ENCODE assay signal across 18 mouse cellular contexts in genomic region chr9:118914589-118914988, GRCm38 (mm10). TPM values are rescaled to one million over a fixed set of nuclear protein-coding genes. Genes with fewer than 3 reads are reported as not detected.
DNase-seq lines count a peak whose midpoint lies in the region; ATAC-seq and TF ChIP-seq lines count a peak whose summit lies in the region.
"Had no signal": no experiment of that assay in that cellular context is flagged by ENCODE, and none has a peak within 500 bp of the region (broad histone marks: within the 10 kb centered on the region; RNA-seq: fewer than 3 reads in every experiment).

No protein-coding gene starts in this region.

- peak overlapping the region; percentile 43; the same call in 1 of the 2 replicates for H3K27ac ChIP-seq in intestine, embryonic 14.5 days (ENCODE audit: low read depth)
- H3K27ac ChIP-seq in intestine, postnatal 0 days (ENCODE audit: low read depth, low read length) = no peak overlapping the region
- peak overlapping the region; percentile 54; the same call in 1 of the 2 replicates for H3K27ac ChIP-seq in neural tube, embryonic 13.5 days (replicated peaks)
- no peak overlapping the region for H3K27ac ChIP-seq in intestine, embryonic 16.5 days (ENCODE audit: low read length)
- peak overlapping the region; percentile 23; the same call in 1 of the 2 replicates for H3K27ac ChIP-seq in stomach, embryonic 16.5 days (ENCODE audit: low read length)
- H3K27ac ChIP-seq: heart, adult 2 months; heart, embryonic 15.5 days; midbrain, embryonic 10.5 days had no signal

- peak overlapping the region; percentile 29; the same call in 1 of the 2 replicates for H3K4me2 ChIP-seq in intestine, embryonic 14.5 days (ENCODE audit: low read length)
- H3K4me2 ChIP-seq in intestine, postnatal 0 days (replicated peaks; ENCODE audit: low read depth) = no peak overlapping the region
- no peak overlapping the region for H3K4me2 ChIP-seq in neural tube, embryonic 13.5 days
- H3K4me2 ChIP-seq in intestine, embryonic 16.5 days (ENCODE audit: low read depth, low read length) = no peak overlapping the region
- H3K4me2 ChIP-seq in stomach, embryonic 16.5 days (ENCODE audit: low read depth, low read length) = peak overlapping the region; percentile 34; the same call in 1 of the 2 replicates
- H3K4me2 ChIP-seq: heart, embryonic 15.5 days had no signal

- H3K27me3 ChIP-seq in intestine, embryonic 14.5 days (replicated peaks; ENCODE audit: control insufficient read depth, insufficient read depth, low read length) = no peaks in the 10 kb centered on the region
- H3K27me3 ChIP-seq in intestine, postnatal 0 days (replicated peaks; ENCODE audit: control insufficient read depth, insufficient read depth, low read length) = no peaks in the 10 kb centered on the region
- H3K27me3 ChIP-seq in neural tube, embryonic 13.5 days = 0 out of 2 replicates have a peak, but pooled peaks cover 4% of the 10 kb centered on the region
- H3K27me3 ChIP-seq in intestine, embryonic 16.5 days (replicated peaks; ENCODE audit: control insufficient read depth, insufficient read depth, low read length) = no peaks in the 10 kb centered on the region
- no peaks in the 10 kb centered on the region for H3K27me3 ChIP-seq in stomach, embryonic 16.5 days (ENCODE audit: control insufficient read depth, insufficient read depth, low read length)
- H3K27me3 ChIP-seq: heart, embryonic 15.5 days had no signal

- H3K4me3 ChIP-seq in intestine, embryonic 14.5 days (ENCODE audit: low read depth, low read length) = no peak overlapping the region
- no peak overlapping the region for H3K4me3 ChIP-seq in intestine, postnatal 0 days (ENCODE audit: low read depth, low read length)
- H3K4me3 ChIP-seq in neural tube, embryonic 13.5 days = no peak overlapping the region
- no peak overlapping the region for H3K4me3 ChIP-seq in intestine, embryonic 16.5 days (ENCODE audit: low read length)
- no peak overlapping the region for H3K4me3 ChIP-seq in stomach, embryonic 16.5 days (replicated peaks; ENCODE audit: low read length)
- H3K4me3 ChIP-seq: heart, adult 2 months; heart, embryonic 15.5 days; midbrain, embryonic 10.5 days had no signal

- H3K4me1 ChIP-seq in intestine, embryonic 14.5 days (replicated peaks; ENCODE audit: control insufficient read depth, insufficient read depth, low read length) = 0 out of 2 replicates have a peak, but pooled peaks cover 10% of the 10 kb centered on the region
- H3K4me1 ChIP-seq in intestine, postnatal 0 days (replicated peaks; ENCODE audit: control insufficient read depth, insufficient read depth, low read length) = no peaks in the 10 kb centered on the region
- peaks cover 13% of the 10 kb centered on the region for H3K4me1 ChIP-seq in neural tube, embryonic 13.5 days (replicated peaks)
- H3K4me1 ChIP-seq in intestine, embryonic 16.5 days (ENCODE audit: control insufficient read depth, insufficient read depth, low read length) = 0 out of 2 replicates have a peak, but pooled peaks cover 4% of the 10 kb centered on the region
- H3K4me1 ChIP-seq in stomach, embryonic 16.5 days (ENCODE audit: control insufficient read depth, insufficient read depth, low read length) = peaks cover 6% of the 10 kb centered on the region
- H3K4me1 ChIP-seq: heart, embryonic 15.5 days had no signal

- H3K36me3 ChIP-seq in intestine, embryonic 14.5 days (ENCODE audit: control insufficient read depth, insufficient read depth, low read length) = no peaks in the 10 kb centered on the region
- H3K36me3 ChIP-seq in intestine, postnatal 0 days (ENCODE audit: control insufficient read depth, insufficient read depth) = no peaks in the 10 kb centered on the region
- no peaks in the 10 kb centered on the region for H3K36me3 ChIP-seq in neural tube, embryonic 13.5 days
- H3K36me3 ChIP-seq in intestine, embryonic 16.5 days (ENCODE audit: control insufficient read depth, insufficient read depth, low read length) = no peaks in the 10 kb centered on the region
- H3K36me3 ChIP-seq in stomach, embryonic 16.5 days (ENCODE audit: control insufficient read depth, insufficient read depth, low read length) = no peaks in the 10 kb centered on the region
- H3K36me3 ChIP-seq: heart, embryonic 15.5 days; midbrain, embryonic 10.5 days had no signal

- ATAC-seq in intestine, embryonic 14.5 days (replicated peaks; ENCODE audit: low FRiP score, low TSS enrichment, low read depth) = peak; percentile 38; the same call in 1 of the 2 replicates
- no peak for ATAC-seq in intestine, postnatal 0 days
- ATAC-seq in neural tube, embryonic 13.5 days (ENCODE audit: low read depth) = no peak
- ATAC-seq in intestine, embryonic 16.5 days = no peak
- ATAC-seq in stomach, embryonic 16.5 days (ENCODE audit: insufficient read depth, low FRiP score) = no peak
- no peak for ATAC-seq in erythroblast, adult 5-6 weeks (replicated peaks; ENCODE audit: low FRiP score, poor library complexity, severe bottlenecking)
- ATAC-seq: forebrain, embryonic 14.5 days; liver, postnatal 0 days had no signal

- TF ChIP-seq CTCF in intestine, postnatal 0 days (IDR thresholded peaks at IDR 0.05; ENCODE audit: low read depth) = no peak

- 17% methylated on average over 8 of the region's 8 CpGs for WGBS in intestine, embryonic 14.5 days
- WGBS in intestine, postnatal 0 days = 44% methylated on average over 8 of the region's 8 CpGs
- WGBS in neural tube, embryonic 13.5 days = 25% methylated on average over 8 of the region's 8 CpGs
- WGBS in intestine, embryonic 16.5 days = 29% methylated on average over 8 of the region's 8 CpGs
- 20% methylated on average over 8 of the region's 8 CpGs for WGBS in stomach, embryonic 16.5 days

- no peak overlapping the region for H3K9ac ChIP-seq in intestine, embryonic 14.5 days (ENCODE audit: low read length)
- H3K9ac ChIP-seq in intestine, postnatal 0 days (ENCODE audit: low read depth, low read length) = no peak overlapping the region
- no peak overlapping the region for H3K9ac ChIP-seq in neural tube, embryonic 13.5 days
- H3K9ac ChIP-seq in intestine, embryonic 16.5 days (ENCODE audit: low read depth, low read length) = peak overlapping the region; percentile 30; the same call in 1 of the 2 replicates
- peak overlapping the region; percentile 57; the same call in 1 of the 2 replicates for H3K9ac ChIP-seq in stomach, embryonic 16.5 days (ENCODE audit: low read length)
- H3K9ac ChIP-seq: heart, embryonic 15.5 days; liver, postnatal 0 days had no signal

- DNase-seq in intestine, embryonic 14.5 days (ENCODE audit: low spot score) = no peak
- DNase-seq in neural tube, embryonic 10.5 days (ENCODE audit: extremely low spot score, low spot score) = no peak
- DNase-seq in layer of hippocampus, adult 9-10 months (ENCODE audit: low spot score) = no peak
- DNase-seq: adrenal gland, postnatal 36 days; cerebellum, adult 18-20 months; cerebellum, postnatal 36 days; gastrocnemius, postnatal 25 days; heart, adult 2 months; right cerebral cortex, postnatal 14 days had no signal

- H3K9me3 ChIP-seq in intestine, embryonic 14.5 days (ENCODE audit: control insufficient read depth, low read length) = no peaks in the 10 kb centered on the region
- H3K9me3 ChIP-seq in intestine, postnatal 0 days (ENCODE audit: control insufficient read depth) = no peaks in the 10 kb centered on the region
- no peaks in the 10 kb centered on the region for H3K9me3 ChIP-seq in neural tube, embryonic 13.5 days
- no peaks in the 10 kb centered on the region for H3K9me3 ChIP-seq in intestine, embryonic 16.5 days (ENCODE audit: control insufficient read depth, low read length)
- H3K9me3 ChIP-seq in stomach, embryonic 16.5 days (replicated peaks; ENCODE audit: control insufficient read depth, low read length) = 0 out of 2 replicates have a peak, but pooled peaks cover 3% of the 10 kb centered on the region
- H3K9me3 ChIP-seq: heart, embryonic 15.5 days; midbrain, embryonic 10.5 days had no signal

RNA-seq across cellular contexts. Expression of gene Ctdspl, which starts 11.7 kb away (rescaled TPM):
- polyA plus RNA-seq in intestine, embryonic 14.5 days (2014; fragmentation: Nextera tagmentation; extraction: Ambion mirVana) = 21.3 and 22.1 TPM in 2 replicates
- polyA plus RNA-seq in intestine, postnatal 0 days (2015; fragmentation: Nextera tagmentation; extraction: Ambion mirVana) = 17.0 and 20.7 TPM in 2 replicates
- polyA plus RNA-seq in neural tube, embryonic 13.5 days (2015; fragmentation: Nextera tagmentation; extraction: Ambion mirVana) = 6.8 and 8.0 TPM in 2 replicates
- polyA plus RNA-seq in intestine, embryonic 16.5 days (2015; fragmentation: Nextera tagmentation; extraction: Ambion mirVana) = 17.6 and 18.8 TPM in 2 replicates
- polyA plus RNA-seq in stomach, embryonic 16.5 days (2015; fragmentation: Nextera tagmentation; extraction: Ambion mirVana) = 17.4 and 17.6 TPM in 2 replicates
- total RNA-seq in erythroblast, adult 5-6 weeks (2015; ENCODE audit: low replicate concordance) = 4.0 and 5.2 TPM in 2 replicates
- total RNA-seq in erythroblast, adult 5-6 weeks (2017; ENCODE audit: low replicate concordance) = 2.1 and 2.5 TPM in 2 replicates

Comparison
In these comparisons a context has a peak if more than half of its experiments do, and no peak if none do; other contexts are left out.
1. H3K27ac ChIP-seq: peak in intestine, embryonic 14.5 days (single experiment), neural tube, embryonic 13.5 days (single experiment) and stomach, embryonic 16.5 days (single experiment); none in intestine, postnatal 0 days (single experiment) and intestine, embryonic 16.5 days (single experiment).
2. H3K4me2 ChIP-seq: peak in intestine, embryonic 14.5 days (single experiment) and stomach, embryonic 16.5 days (single experiment); none in intestine, postnatal 0 days (single experiment), neural tube, embryonic 13.5 days (single experiment) and intestine, embryonic 16.5 days (single experiment).
3. H3K9ac ChIP-seq: peak in intestine, embryonic 16.5 days (single experiment) and stomach, embryonic 16.5 days (single experiment); none in intestine, embryonic 14.5 days (single experiment), intestine, postnatal 0 days (single experiment) and neural tube, embryonic 13.5 days (single experiment).